Mouse (Mus musculus): ENCODE measurements around the gene Kcnn1.

Gene Kcnn1

DNA sequence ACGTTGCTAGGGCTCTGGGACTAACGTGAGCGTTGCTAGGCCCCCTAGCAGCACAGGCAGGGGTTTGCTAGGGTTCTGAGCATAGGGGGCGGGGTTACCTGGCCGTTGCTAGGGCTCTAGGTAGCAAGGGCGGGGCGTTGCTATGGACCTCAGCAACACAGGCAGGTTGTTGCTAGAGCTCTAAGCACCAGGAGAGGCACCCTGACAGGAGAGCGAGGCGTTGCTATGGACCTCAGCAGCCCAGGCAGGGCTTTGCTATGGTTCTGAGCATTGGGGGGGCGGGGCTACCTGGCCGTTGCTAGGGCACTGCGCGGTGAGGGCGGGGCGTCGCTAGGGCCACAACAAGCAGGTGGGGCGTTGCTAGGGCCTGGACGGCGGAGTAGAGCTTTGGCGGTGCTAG lies 70.4 kb downstream of the Kcnn1 start:
- no peak for DNase-seq (ENCODE audit: low read depth, low spot score)
